Mouse (Mus musculus) intestine, embryonic 16.5 days (tissue): ENCODE data around the gene Mtmr1. TPM values are rescaled to one million over a fixed set of nuclear protein-coding genes. Genes with fewer than 3 reads are reported as not detected.

Experiments
- ATAC-seq: fragments of 200-750 bp; cut with Nextera tagmentation; 2 replicates; pipeline ENCODE4 v1.8.0; 2017; ENCODE audit warnings: moderate TSS enrichment, moderate library complexity
- H3K27ac ChIP-seq: fragments of 300-500 bp; sonication (generic); 2 replicates; pipeline ENCODE4 v1.5.1; 2014; ENCODE audit warnings: mild to moderate bottlenecking, low read length
- H3K27me3 ChIP-seq: fragments of 300-500 bp; sonication (generic); replicated peaks from 2 replicates; pipeline ENCODE4 v1.6.1; 2014; ENCODE audit warnings: low read length, control low read depth, mixed read lengths; ENCODE audit not compliant: control insufficient read depth, insufficient read depth
- H3K36me3 ChIP-seq: fragments of 300-500 bp; sonication (generic); 2 replicates; pipeline ENCODE4 v1.6.1; 2014; ENCODE audit warnings: low read length, control low read depth; ENCODE audit not compliant: control insufficient read depth, insufficient read depth
- H3K4me1 ChIP-seq: fragments of 300-500 bp; sonication (generic); 2 replicates; pipeline ENCODE4 v1.6.1; 2014; ENCODE audit warnings: low read length, control low read depth, mixed read lengths; ENCODE audit not compliant: control insufficient read depth, insufficient read depth
- H3K4me2 ChIP-seq: fragments of 300-500 bp; sonication (generic); 2 replicates; pipeline ENCODE4 v1.6.1; 2014; ENCODE audit warnings: low read depth, low read length, control low read depth
- H3K4me3 ChIP-seq: fragments of 300-500 bp; sonication (generic); 2 replicates; pipeline ENCODE4 v1.5.1; 2014; ENCODE audit warnings: mild to moderate bottlenecking, low read length
- H3K9ac ChIP-seq: fragments of 300-500 bp; sonication (generic); 2 replicates; pipeline ENCODE4 v1.6.1; 2014; ENCODE audit warnings: low read depth, low read length
- H3K9me3 ChIP-seq: fragments of 300-500 bp; sonication (generic); 2 replicates; pipeline ENCODE4 v1.6.1; 2016; ENCODE audit warnings: low read length, control low read depth; ENCODE audit not compliant: control insufficient read depth
- WGBS: fragments of 180-500 bp; shearing (Covaris S2); extraction: QIAGEN DNeasy Blood & Tissue Kit; methylation state at CpG from one replicate; pipeline ENCODE4 v1.1.7; 2014; 5-methylcytosine and 5-hydroxymethylcytosine counted together
- polyA plus RNA-seq: library from polyadenylated mRNA; unstranded; fragments of >200 nt; fragmentation: Nextera tagmentation; extraction: Ambion mirVana; gene quantifications from 2 replicates; pipeline ENCODE4 v1.2.1, GENCODE M21; 2015

The Mtmr1 gene
- polyA plus RNA-seq, 1 experiment from 2014 or later: 9.3 TPM

DNA sequence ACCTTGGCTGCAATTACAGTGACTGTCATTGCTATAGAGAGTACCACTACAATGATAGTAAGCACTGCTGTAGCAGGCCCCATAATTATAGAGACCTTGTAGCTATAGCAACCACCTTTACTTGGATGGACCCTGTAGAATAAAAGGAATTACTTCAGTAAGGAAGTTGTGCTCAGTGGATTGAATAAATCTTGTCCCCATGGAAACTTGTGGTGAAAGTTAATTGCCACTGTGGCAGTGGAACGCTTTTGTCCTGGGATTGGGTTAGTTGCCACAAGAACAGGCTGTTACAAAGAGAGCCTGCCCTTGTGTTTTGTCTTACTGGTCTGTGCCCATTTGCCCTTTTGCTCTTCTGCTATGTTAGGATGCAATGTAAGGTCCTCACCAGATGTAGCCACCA, 69.9 kb downstream of the Mtmr1 start:
- no peaks in the 10 kb centered on the region for H3K9me3 ChIP-seq
- H3K4me1 ChIP-seq: no peaks in the 10 kb centered on the region
- no peaks in the 10 kb centered on the region for H3K27me3 ChIP-seq
- H3K4me3 ChIP-seq: no peak overlapping the region
- H3K36me3 ChIP-seq: no peaks in the 10 kb centered on the region
- ATAC-seq: no peak
- no peak overlapping the region for H3K9ac ChIP-seq
- no peak overlapping the region for H3K27ac ChIP-seq
- H3K4me2 ChIP-seq: no peak overlapping the region
- WGBS: 68% methylated on average over 1 of the region's 1 CpGs

- no peak for ATAC-seq
- Histone ChIP-seq H3K4me2 (no peak overlapping the region), H3K9me3 (no peaks in the 10 kb centered on the region), H3K4me1 (no peaks in the 10 kb centered on the region), H3K27me3 (no peaks in the 10 kb centered on the region), H3K27ac (no peak overlapping the region), H3K36me3 (no peaks in the 10 kb centered on the region), H3K9ac (no peak overlapping the region), H3K4me3 (no peak overlapping the region)
- 73% methylated on average over 8 of the region's 8 CpGs for WGBS
Measured at GRCm38 (mm10) chrX:71434860-71435259, 70.3 kb downstream of the Mtmr1 start.

DNA sequence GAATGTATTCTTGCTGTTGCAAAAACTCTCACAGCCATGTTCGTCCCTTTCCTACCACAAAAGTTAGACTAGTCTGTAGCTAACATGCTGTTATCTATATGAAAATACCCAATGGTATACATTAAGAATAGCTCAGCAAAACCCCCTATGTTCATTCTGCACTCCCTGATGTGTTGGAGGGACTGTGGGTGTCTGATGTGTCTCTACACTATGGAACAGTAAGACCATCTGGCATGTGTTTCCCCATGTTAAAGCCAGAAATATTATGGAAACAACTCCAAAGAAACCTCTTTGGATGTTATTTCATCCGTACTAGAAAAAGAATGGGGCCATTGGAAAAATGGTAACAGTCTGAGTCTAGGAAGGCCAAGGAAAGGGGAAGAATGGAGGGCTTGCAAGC, 71.0 kb downstream of the Mtmr1 start:
- H3K9ac ChIP-seq: no peak overlapping the region
- no peaks in the 10 kb centered on the region for H3K9me3 ChIP-seq
- H3K4me2 ChIP-seq: no peak overlapping the region
- no peak for ATAC-seq
- H3K36me3 ChIP-seq: no peaks in the 10 kb centered on the region
- H3K27me3 ChIP-seq: no peaks in the 10 kb centered on the region
- H3K27ac ChIP-seq: no peak overlapping the region
- H3K4me3 ChIP-seq: no peak overlapping the region
- 89% methylated on average over 2 of the region's 2 CpGs for WGBS
- no peaks in the 10 kb centered on the region for H3K4me1 ChIP-seq

DNA sequence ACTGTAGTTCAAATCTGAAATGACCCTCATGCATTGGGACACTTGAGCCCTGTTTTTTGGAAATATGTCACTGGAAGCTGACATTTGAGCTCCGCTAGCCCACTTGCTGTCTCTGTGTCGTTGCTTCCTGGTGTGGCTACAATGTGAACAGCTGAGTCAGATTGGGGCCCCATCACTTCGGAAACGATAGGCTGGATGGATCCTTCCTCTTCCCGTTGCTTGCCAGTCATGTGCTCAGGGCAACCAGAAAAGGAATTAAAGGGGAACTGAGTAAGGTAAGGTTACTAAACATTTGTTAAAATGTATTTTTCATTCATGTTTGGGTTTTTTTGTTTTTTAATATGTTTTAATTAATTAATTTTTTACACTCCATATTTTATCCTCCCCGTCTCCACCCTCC, 74.9 kb downstream of the Mtmr1 start:
- Histone ChIP-seq H3K4me2 (no peak overlapping the region), H3K4me3 (no peak overlapping the region), H3K9ac (no peak overlapping the region), H3K27me3 (no peaks in the 10 kb centered on the region), H3K9me3 (no peaks in the 10 kb centered on the region), H3K27ac (no peak overlapping the region), H3K4me1 (no peaks in the 10 kb centered on the region), H3K36me3 (no peaks in the 10 kb centered on the region)
- no peak for ATAC-seq
- 92% methylated on average over 6 of the region's 6 CpGs for WGBS

GRCm38 (mm10) chrX:71442916-71443315, 78.4 kb downstream of the Mtmr1 start:
- 81% methylated on average over 5 of the region's 5 CpGs for WGBS
- Histone ChIP-seq H3K4me3 (no peak overlapping the region), H3K27ac (no peak overlapping the region), H3K4me2 (no peak overlapping the region), H3K27me3 (no peaks in the 10 kb centered on the region), H3K9me3 (no peaks in the 10 kb centered on the region), H3K36me3 (no peaks in the 10 kb centered on the region), H3K9ac (no peak overlapping the region), H3K4me1 (no peaks in the 10 kb centered on the region)
- no peak for ATAC-seq

DNA sequence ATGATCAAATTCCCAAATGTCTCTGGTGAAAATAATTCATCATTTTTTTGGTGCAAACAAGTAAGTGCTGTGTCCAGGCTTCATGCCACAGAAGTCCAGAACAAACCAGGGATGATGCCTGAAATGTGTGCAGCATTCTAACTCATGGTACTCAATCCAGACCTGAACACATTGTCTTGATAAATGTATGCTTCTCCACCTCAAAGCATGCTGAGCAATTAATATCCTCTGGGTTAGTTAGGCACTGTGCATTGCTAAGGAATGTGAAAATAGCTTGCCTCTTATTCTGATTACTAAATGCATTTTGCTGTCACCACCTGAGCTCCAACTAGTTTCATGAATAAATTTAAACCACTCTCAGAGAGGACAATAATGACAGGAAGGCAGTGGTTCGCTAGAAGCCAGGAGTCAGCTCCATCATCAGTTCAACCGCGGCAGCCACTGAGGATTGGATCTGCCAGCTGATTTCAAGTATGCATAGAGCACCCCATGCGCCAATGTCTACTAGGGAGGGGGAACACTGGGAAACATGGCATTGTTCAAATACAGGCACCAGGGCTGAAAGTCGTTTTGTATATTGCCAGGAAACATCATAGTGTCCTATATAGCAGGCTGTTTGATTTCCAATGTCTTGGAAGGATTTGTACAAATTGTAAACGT, 91.6 kb downstream of the Mtmr1 start:
- Histone ChIP-seq H3K4me1 (no peaks in the 10 kb centered on the region), H3K36me3 (no peaks in the 10 kb centered on the region), H3K9me3 (no peaks in the 10 kb centered on the region), H3K4me3 (no peak overlapping the region), H3K9ac (no peak overlapping the region), H3K27ac (no peak overlapping the region), H3K27me3 (no peaks in the 10 kb centered on the region), H3K4me2 (no peak overlapping the region)
- no peak for ATAC-seq
- 84% methylated on average over 6 of the region's 6 CpGs for WGBS

DNA sequence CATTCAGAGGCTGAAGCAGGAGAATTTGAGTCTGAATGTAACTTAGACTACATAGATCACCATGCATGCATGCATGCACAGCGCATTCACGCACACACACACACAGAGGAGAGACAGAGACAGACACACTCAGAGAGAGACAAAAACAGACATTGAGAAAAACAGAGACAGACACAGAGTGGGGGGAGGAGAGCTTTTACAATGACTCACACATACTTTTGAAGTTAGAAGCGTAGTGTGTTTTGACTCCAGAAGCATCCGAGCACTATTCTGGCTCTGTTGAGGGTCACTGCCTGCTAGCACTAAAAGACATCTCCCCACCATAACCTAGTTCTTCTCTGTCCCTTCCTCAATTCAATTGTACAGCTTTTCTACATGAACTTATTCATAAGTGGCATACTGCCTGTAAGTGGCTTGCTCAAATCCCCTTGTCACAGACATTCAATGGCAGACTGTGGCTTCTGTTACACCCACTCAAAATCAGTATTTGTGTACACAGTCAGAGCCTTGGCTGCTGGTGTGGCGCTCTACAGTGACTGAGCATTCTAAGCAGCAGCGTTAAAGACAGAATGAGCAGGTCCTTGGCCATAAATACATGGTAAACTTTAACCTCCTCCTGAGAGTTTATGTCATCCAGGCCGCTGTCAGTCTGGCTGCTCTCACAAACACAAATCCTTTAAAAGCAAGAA, 99.7 kb downstream of the Mtmr1 start:
- Histone ChIP-seq H3K9me3 (no peaks in the 10 kb centered on the region), H3K4me3 (no peak overlapping the region), H3K9ac (no peak overlapping the region), H3K4me2 (no peak overlapping the region), H3K27me3 (no peaks in the 10 kb centered on the region), H3K27ac (no peak overlapping the region), H3K36me3 (no peaks in the 10 kb centered on the region), H3K4me1 (no peaks in the 10 kb centered on the region)
- no peak for ATAC-seq
- WGBS: 51% methylated on average over 7 of the region's 7 CpGs

DNA sequence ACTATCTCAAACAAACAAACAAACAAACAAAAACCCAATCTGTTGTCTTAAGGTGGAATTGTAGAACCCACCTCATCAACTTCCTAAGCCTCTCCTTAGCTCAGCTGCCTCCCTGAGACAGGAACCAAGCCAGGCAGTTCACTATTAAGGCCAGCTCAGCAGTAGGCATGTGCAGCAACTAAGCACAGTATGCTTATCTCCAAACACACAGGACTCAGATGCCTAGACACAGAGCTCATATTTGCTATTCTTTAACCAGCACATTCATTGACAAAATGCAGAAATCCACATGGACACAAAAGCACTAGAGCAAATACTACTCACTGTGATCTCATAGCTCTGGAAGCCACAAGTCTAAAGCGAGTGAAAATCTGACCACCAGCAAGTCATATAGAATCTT, 100.9 kb downstream of the Mtmr1 start:
- Histone ChIP-seq H3K9me3 (no peaks in the 10 kb centered on the region), H3K9ac (no peak overlapping the region), H3K36me3 (no peaks in the 10 kb centered on the region), H3K27ac (no peak overlapping the region), H3K27me3 (no peaks in the 10 kb centered on the region), H3K4me2 (no peak overlapping the region), H3K4me1 (no peaks in the 10 kb centered on the region), H3K4me3 (no peak overlapping the region)
- 82% methylated on average over 1 of the region's 1 CpGs for WGBS
- no peak for ATAC-seq

- ATAC-seq: no peak
- Histone ChIP-seq H3K27me3 (no peaks in the 10 kb centered on the region), H3K9me3 (no peaks in the 10 kb centered on the region), H3K4me2 (no peak overlapping the region), H3K4me1 (no peaks in the 10 kb centered on the region), H3K36me3 (no peaks in the 10 kb centered on the region), H3K9ac (no peak overlapping the region), H3K4me3 (no peak overlapping the region), H3K27ac (no peak overlapping the region)
- 90% methylated on average over 3 of the region's 3 CpGs for WGBS
Measured at GRCm38 (mm10) chrX:71467491-71467890, 102.9 kb downstream of the Mtmr1 start.
